Mouse (Mus musculus) MEL (cell line): Measurements from ENCODE around the gene Supt16. TPM values are rescaled to one million over a fixed set of nuclear protein-coding genes. Genes with fewer than 3 reads are reported as not detected.

ENCODE experiments used
- DNase-seq: peaks from one replicate; pipeline ENCODE4 v3.0.0; 2011; ENCODE audit warnings: low read depth, low spot score
- H3K27ac ChIP-seq: 2 replicates; pipeline ENCODE4 v1.5.1; 2012; ENCODE audit warnings: low read depth, mild to moderate bottlenecking, control low read depth, low read length, moderate library complexity; ENCODE audit not compliant: control insufficient read depth
- H3K27me3 ChIP-seq, 2 experiments: fragments of 150-350 bp in 1 of 2; sonication (generic) in 1 of 2; 2 replicates each; pipeline ENCODE4 v1.6.1; 2012; ENCODE audit warnings: low read length in 2 of 2, mild to moderate bottlenecking in 2 of 2, improper control_type of control experiment in 1 of 2, moderate library complexity in 1 of 2; ENCODE audit not compliant: insufficient read depth in 2 of 2, control insufficient read depth in 1 of 2
- H3K36me3 ChIP-seq, 2 experiments: 2 replicates each; pipeline ENCODE4 v1.6.1; 2012 to 2014; ENCODE audit warnings: low read length in 2 of 2, improper control_type of control experiment in 1 of 2, inconsistent platforms in 1 of 2, mild to moderate bottlenecking in 1 of 2; ENCODE audit not compliant: insufficient read depth in 2 of 2, control insufficient read depth in 1 of 2
- H3K4me1 ChIP-seq, 2 experiments: fragments of 150-350 bp in 1 of 2; sonication (generic) in 1 of 2; 2 replicates each; pipeline ENCODE4 v1.6.1; 2012; ENCODE audit warnings: low read length in 2 of 2, improper control_type of control experiment in 1 of 2, mild to moderate bottlenecking in 1 of 2; ENCODE audit not compliant: insufficient read depth in 2 of 2, control insufficient read depth in 1 of 2
- H3K4me3 ChIP-seq, 2 experiments: fragments of 150-350 bp in 1 of 2; sonication (generic) in 1 of 2; 2 replicates each; pipeline ENCODE4 v1.5.1; 2012; ENCODE audit warnings: low read depth in 2 of 2, low read length in 2 of 2, mild to moderate bottlenecking in 2 of 2, moderate library complexity in 2 of 2, control low read depth in 1 of 2, improper control_type of control experiment in 1 of 2; ENCODE audit not compliant: control insufficient read depth in 1 of 2, insufficient read depth in 1 of 2
- H3K79me2 ChIP-seq: 2 replicates; pipeline ENCODE4 v1.6.1; 2012; ENCODE audit warnings: mild to moderate bottlenecking, low read length, moderate library complexity; ENCODE audit not compliant: control insufficient read depth, poor library complexity, insufficient read depth
- H3K9ac ChIP-seq: 2 replicates; pipeline ENCODE4 v1.6.1; 2012; ENCODE audit warnings: low read depth, mild to moderate bottlenecking, control low read depth, low read length, moderate library complexity; ENCODE audit not compliant: control insufficient read depth, poor library complexity, severe bottlenecking
- H3K9me3 ChIP-seq: fragments of 150-350 bp; sonication (generic); replicated peaks from 2 replicates; pipeline ENCODE4 v1.6.1; 2012; ENCODE audit warnings: mild to moderate bottlenecking, low read length, improper control_type of control experiment, moderate library complexity; ENCODE audit not compliant: insufficient read depth
- BHLHE40 ChIP-seq: IDR thresholded peaks from 2 replicates; pipeline ENCODE4 v1.6.1; 2012; ENCODE audit warnings: low read depth, mild to moderate bottlenecking, inconsistent platforms, low read length, improper control_type of control experiment, borderline replicate concordance
- CHD1 ChIP-seq: IDR thresholded peaks from 2 replicates; pipeline ENCODE4 v1.6.1; 2012; ENCODE audit warnings: low read depth, mild to moderate bottlenecking, inconsistent platforms, low read length, improper control_type of control experiment
- CHD2 ChIP-seq: IDR thresholded peaks from 2 replicates; pipeline ENCODE4 v1.6.1; 2011; ENCODE audit warnings: low read length, improper control_type of control experiment
- E2F4 ChIP-seq: IDR thresholded peaks from 2 replicates; pipeline ENCODE4 v1.6.1; 2011; ENCODE audit warnings: low read depth, low read length, improper control_type of control experiment, borderline replicate concordance
- ELF1 ChIP-seq: IDR thresholded peaks from 2 replicates; pipeline ENCODE4 v1.6.1; 2014; ENCODE audit warnings: low read depth, mild to moderate bottlenecking, inconsistent platforms, low read length, improper control_type of control experiment, moderate library complexity
- ETS1 ChIP-seq: IDR thresholded peaks from 2 replicates; pipeline ENCODE4 v1.6.1; 2012; ENCODE audit warnings: low read depth, mild to moderate bottlenecking, inconsistent platforms, low read length, improper control_type of control experiment, moderate library complexity
- MAX ChIP-seq: IDR thresholded peaks from 2 replicates; pipeline ENCODE4 v1.6.1; 2011; ENCODE audit warnings: low read length, improper control_type of control experiment
- MYC ChIP-seq: IDR thresholded peaks from 2 replicates; pipeline ENCODE4 v1.6.1; 2011; ENCODE audit warnings: low read depth, mild to moderate bottlenecking, low read length, improper control_type of control experiment, moderate library complexity
- NELFE ChIP-seq: IDR thresholded peaks from 2 replicates; pipeline ENCODE4 v1.6.1; 2011; ENCODE audit warnings: low read depth, low read length, improper control_type of control experiment
- POLR2AphosphoS2 ChIP-seq: IDR thresholded peaks from 2 replicates; pipeline ENCODE4 v1.6.1; 2011; ENCODE audit warnings: low read length, improper control_type of control experiment
- POLR2AphosphoS5 ChIP-seq: IDR thresholded peaks from 2 replicates; pipeline ENCODE4 v1.6.1; 2012; ENCODE audit warnings: low read depth, borderline replicate concordance, mild to moderate bottlenecking, inconsistent platforms, low read length, moderate library complexity, mixed read lengths
- RCOR1 ChIP-seq: IDR thresholded peaks from 2 replicates; pipeline ENCODE4 v1.6.1; 2012; ENCODE audit warnings: low read depth, mild to moderate bottlenecking, inconsistent platforms, low read length, improper control_type of control experiment
- TAL1 ChIP-seq: IDR thresholded peaks from 2 replicates; pipeline ENCODE4 v1.6.1; 2012; ENCODE audit warnings: mild to moderate bottlenecking, inconsistent platforms, low read length, moderate library complexity, mixed read lengths
- USF2 ChIP-seq, 2 experiments: IDR thresholded peaks; 2 replicates each; pipeline ENCODE4 v1.6.1; 2011 to 2012; ENCODE audit warnings: improper control_type of control experiment in 2 of 2, low read length in 2 of 2, borderline replicate concordance in 1 of 2, inconsistent platforms in 1 of 2, low read depth in 1 of 2, mild to moderate bottlenecking in 1 of 2; ENCODE audit not compliant: insufficient read depth in 1 of 2
- ZKSCAN1 ChIP-seq: IDR thresholded peaks from 2 replicates; pipeline ENCODE4 v1.6.1; 2012; ENCODE audit warnings: low read depth, mild to moderate bottlenecking, inconsistent platforms, low read length, improper control_type of control experiment, moderate library complexity
- ZNF384 ChIP-seq: IDR thresholded peaks from 2 replicates; pipeline ENCODE4 v1.6.1; 2012; ENCODE audit warnings: low read depth, mild to moderate bottlenecking, inconsistent platforms, low read length, improper control_type of control experiment
- polyA plus RNA-seq, 2 experiments: library from polyadenylated mRNA; stranded (reverse) in 1 of 2; unstranded in 1 of 2; fragments of >175 nt in 1 of 2; fragments of >200 nt in 1 of 2; gene quantifications; 2 replicates each; pipeline versions ENCODE4 v1.2.1 to v1.2.4; 2012; ENCODE audit warnings: low replicate concordance in 2 of 2, low read depth in 1 of 2; ENCODE audit not compliant: insufficient read length in 2 of 2, insufficient read depth in 1 of 2, missing spikeins in 1 of 2
- total RNA-seq: library from RNA; depleted of rRNA; stranded (reverse); fragments of 300-350 nt; gene quantifications from 2 replicates; pipeline ENCODE4 v1.2.3, GENCODE M21; 2012

Gene Supt16
- total and polyA plus RNA-seq, 3 experiments = 87.1 to 145 (median 114) TPM

DNA sequence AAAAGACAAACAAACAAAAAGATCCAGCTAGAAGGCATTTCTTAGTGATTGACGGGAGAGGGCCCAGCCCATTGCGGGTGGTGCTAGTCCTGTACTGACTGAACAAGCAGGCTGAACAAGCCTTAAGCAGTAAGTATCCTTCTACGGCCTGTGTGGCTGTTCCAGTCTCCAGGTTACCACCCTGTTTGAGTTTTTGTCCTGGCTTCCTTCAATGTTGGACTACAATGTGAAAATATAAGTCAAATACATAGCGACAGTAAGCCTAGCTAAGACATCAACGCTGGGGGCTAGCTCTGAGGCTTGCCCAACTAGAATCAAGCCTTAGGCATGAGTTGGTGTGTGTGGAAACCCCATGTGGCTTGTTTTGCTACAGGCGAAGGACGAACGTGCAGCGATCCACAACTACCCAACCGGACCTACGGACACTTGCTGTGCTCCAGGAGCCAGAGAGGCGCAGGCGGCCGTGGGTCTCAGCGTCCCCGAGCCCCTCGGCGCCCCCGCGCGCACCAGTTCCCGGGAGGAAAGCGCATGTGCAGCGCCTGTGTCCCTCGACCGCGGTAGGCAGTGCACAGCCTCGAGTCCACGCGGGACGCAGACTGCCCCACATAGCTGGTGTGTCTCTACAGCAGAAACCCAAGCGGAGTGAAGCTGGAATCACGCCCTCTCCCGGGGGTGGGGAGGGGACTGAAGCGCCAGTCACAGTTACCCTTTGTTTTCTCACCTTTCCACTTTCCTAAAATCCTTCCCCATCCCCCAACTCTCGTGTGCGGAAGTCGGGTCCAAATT lies 78.2 kb downstream of the Supt16 start:
- TF ChIP-seq MYC = no peak
- TF ChIP-seq E2F4 = no peak
- no peak for TF ChIP-seq CHD2
- no peak for TF ChIP-seq TAL1
- TF ChIP-seq USF2 (IDR thresholded peaks at IDR 0.05; ENCODE audit: borderline replicate concordance in 1 of 2, insufficient read depth in 1 of 2, low read depth in 1 of 2, low read length in 2 of 2) = no peak
- no peaks in the 10 kb centered on the region for H3K4me1 ChIP-seq
- no peak overlapping the region for H3K27ac ChIP-seq
- H3K27me3 ChIP-seq = peaks cover 0 to 4% of the 10 kb centered on the region in 2 experiments; a peak in 3 of 4 replicates
- DNase-seq = no peak
- H3K9ac ChIP-seq = no peak overlapping the region
- no peaks in the 10 kb centered on the region for H3K36me3 ChIP-seq
- H3K9me3 ChIP-seq = no peaks in the 10 kb centered on the region
- H3K79me2 ChIP-seq = no peaks in the 10 kb centered on the region
- H3K4me3 ChIP-seq = no peak overlapping the region

DNA sequence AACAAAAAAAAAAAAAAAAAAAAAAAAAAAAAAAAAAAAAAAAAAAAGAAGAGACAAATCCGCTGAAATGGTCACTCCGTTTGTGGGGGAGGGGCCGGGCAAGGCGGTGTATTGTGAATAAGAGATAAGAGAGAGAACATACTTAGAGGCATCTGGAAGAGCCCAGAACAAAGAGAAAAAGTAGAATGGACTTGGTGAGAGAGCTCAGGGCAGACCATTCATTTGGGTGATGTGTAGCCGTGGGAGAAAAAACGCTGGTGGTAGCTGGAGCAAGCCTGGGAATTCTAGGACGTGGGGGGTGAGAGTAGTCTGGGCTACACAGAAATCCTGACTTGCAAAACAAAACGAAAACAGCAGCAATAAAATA lies 78.8 kb downstream of the Supt16 start:
- H3K4me1 ChIP-seq = no peaks in the 10 kb centered on the region
- no peaks in the 10 kb centered on the region for H3K9me3 ChIP-seq
- H3K27me3 ChIP-seq = peaks cover 0 to 4% of the 10 kb centered on the region in 2 experiments; a peak in 3 of 4 replicates
- no peak overlapping the region for H3K9ac ChIP-seq
- TF ChIP-seq CHD1 (no peak), TAL1 (no peak), ZKSCAN1 (no peak), ELF1 (no peak), ETS1 (no peak), POLR2AphosphoS2 (no peak), E2F4 (no peak), RCOR1 (no peak), USF2 (IDR thresholded peaks at IDR 0.05; ENCODE audit: borderline replicate concordance in 1 of 2, insufficient read depth in 1 of 2, low read depth in 1 of 2, low read length in 2 of 2) (no peak), NELFE (no peak), BHLHE40 (no peak), ZNF384 (no peak), POLR2AphosphoS5 (no peak), MAX (no peak)
- DNase-seq = no peak
- no peak overlapping the region for H3K4me3 ChIP-seq
- H3K79me2 ChIP-seq = no peaks in the 10 kb centered on the region
- H3K27ac ChIP-seq = no peak overlapping the region
- H3K36me3 ChIP-seq = no peaks in the 10 kb centered on the region
